Mouse (Mus musculus) common myeloid progenitor, adult 5-6 weeks (primary cell): Measurements from ENCODE around the gene Creld2. TPM values are rescaled to one million over a fixed set of nuclear protein-coding genes. Genes with fewer than 3 reads are reported as not detected.
"Not testable (repeated sequence)": the region's sequence is repeated elsewhere in the genome, so short reads cannot be mapped to it uniquely, and the experiment has no call there.

Experiments
- ATAC-seq: replicated peaks from 2 replicates; pipeline ENCODE4 v1.8.0; 2016; ENCODE audit warnings: low read depth, mild to moderate bottlenecking, moderate TSS enrichment, inconsistent platforms; ENCODE audit not compliant: poor library complexity, severe bottlenecking
- total RNA-seq: library from RNA; stranded (forward); fragments of 200-1000, 187-1606 nt; gene quantifications from 2 replicates; pipeline ENCODE4 v1.2.3, GENCODE M21; 2017

The Creld2 gene
- 55.5 and 67.1 TPM in 2 replicates for total RNA-seq

- peak; percentile 91 for ATAC-seq
Observed at GRCm38 (mm10) chr15:88819026-88819905, at the start of gene Creld2, which contains the start of gene Alg12. TSS of gene Creld2 (plus strand) at chr15:88819646. TSS of gene Alg12 (minus strand) at chr15:88819318.

GRCm38 (mm10) chr15:88774630-88775029, 44.8 kb upstream of the Creld2 start:
- ATAC-seq: not testable (repeated sequence)

- ATAC-seq: no peak
Observed at GRCm38 (mm10) chr15:88792140-88792850, 27.2 kb upstream of the Creld2 start.

GRCm38 (mm10) chr15:88794729-88795128, 24.7 kb upstream of the Creld2 start:
- not testable (repeated sequence) for ATAC-seq

- ATAC-seq: no peak
Observed at GRCm38 (mm10) chr15:88799950-88800371, 19.5 kb upstream of the Creld2 start.

GRCm38 (mm10) chr15:88800921-88801354, 18.5 kb upstream of the Creld2 start:
- ATAC-seq: no peak

- no peak for ATAC-seq
Observed at GRCm38 (mm10) chr15:88801903-88802302, 17.5 kb upstream of the Creld2 start.

- no peak for ATAC-seq
Observed at GRCm38 (mm10) chr15:88802348-88802747, 17.1 kb upstream of the Creld2 start.

- no peak for ATAC-seq
Observed at GRCm38 (mm10) chr15:88808121-88808520, 11.3 kb upstream of the Creld2 start.

- ATAC-seq: no peak
Observed at GRCm38 (mm10) chr15:88810369-88810768, 9.1 kb upstream of the Creld2 start.

- no peak for ATAC-seq
Observed at GRCm38 (mm10) chr15:88813262-88813661, 6.2 kb upstream of the Creld2 start.

- not testable (repeated sequence) for ATAC-seq
Observed at GRCm38 (mm10) chr15:88813873-88814272, 5.6 kb upstream of the Creld2 start.

- ATAC-seq: no peak
Observed at GRCm38 (mm10) chr15:88814411-88815047, 4.9 kb upstream of the Creld2 start.

- ATAC-seq: peak; percentile 22
Observed at GRCm38 (mm10) chr15:88815196-88815700, 4.2 kb upstream of the Creld2 start.

- no peak for ATAC-seq
Observed at GRCm38 (mm10) chr15:88819906-88820303, 459 bp downstream of the Creld2 start.

GRCm38 (mm10) chr15:88821403-88821802, 2.0 kb downstream of the Creld2 start:
- ATAC-seq: no peak

GRCm38 (mm10) chr15:88822513-88822912, 3.1 kb downstream of the Creld2 start:
- no peak for ATAC-seq

GRCm38 (mm10) chr15:88823376-88823775, 3.9 kb downstream of the Creld2 start:
- ATAC-seq: no peak

- ATAC-seq: no peak
Observed at GRCm38 (mm10) chr15:88827466-88827865, 8.0 kb downstream of the Creld2 start.
